Mouse (Mus musculus): ENCODE measurements around the gene Garnl3.

Gene Garnl3

DNA sequence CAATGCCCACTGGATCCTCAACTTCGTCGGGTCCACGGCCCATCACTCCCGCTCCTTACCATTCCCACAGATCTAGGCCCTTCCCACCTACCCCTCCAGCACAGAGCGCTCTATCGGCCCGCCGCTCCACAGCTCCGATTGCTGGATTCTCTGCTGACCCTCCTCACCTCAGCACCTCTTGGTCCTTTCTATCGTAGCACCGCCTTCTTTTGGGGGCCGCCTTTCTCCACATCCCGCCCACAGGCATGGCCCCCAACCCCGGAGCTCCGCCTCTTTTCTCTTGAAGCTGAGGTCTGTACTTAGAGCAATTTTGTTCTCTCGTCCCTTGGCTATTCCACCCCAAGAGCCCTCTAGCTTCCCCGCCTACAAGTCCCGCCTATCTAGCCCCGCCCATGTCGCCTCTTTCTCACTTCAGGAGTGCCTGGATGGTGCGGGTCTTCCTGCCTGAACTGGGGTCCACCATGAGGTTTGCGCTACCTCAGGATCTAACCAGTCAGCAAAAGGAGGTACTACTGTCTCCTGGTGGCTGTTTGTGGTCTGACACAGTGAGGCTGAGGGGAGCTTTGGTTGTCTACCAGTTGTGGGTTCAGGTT is at the start of gene Garnl3:
Gene Garnl3, minus strand, starts transcription at position 155 of the 593 bp plus-strand sequence.
- peak; percentile 39 for DNase-seq (ENCODE audit: low spot score)

DNA sequence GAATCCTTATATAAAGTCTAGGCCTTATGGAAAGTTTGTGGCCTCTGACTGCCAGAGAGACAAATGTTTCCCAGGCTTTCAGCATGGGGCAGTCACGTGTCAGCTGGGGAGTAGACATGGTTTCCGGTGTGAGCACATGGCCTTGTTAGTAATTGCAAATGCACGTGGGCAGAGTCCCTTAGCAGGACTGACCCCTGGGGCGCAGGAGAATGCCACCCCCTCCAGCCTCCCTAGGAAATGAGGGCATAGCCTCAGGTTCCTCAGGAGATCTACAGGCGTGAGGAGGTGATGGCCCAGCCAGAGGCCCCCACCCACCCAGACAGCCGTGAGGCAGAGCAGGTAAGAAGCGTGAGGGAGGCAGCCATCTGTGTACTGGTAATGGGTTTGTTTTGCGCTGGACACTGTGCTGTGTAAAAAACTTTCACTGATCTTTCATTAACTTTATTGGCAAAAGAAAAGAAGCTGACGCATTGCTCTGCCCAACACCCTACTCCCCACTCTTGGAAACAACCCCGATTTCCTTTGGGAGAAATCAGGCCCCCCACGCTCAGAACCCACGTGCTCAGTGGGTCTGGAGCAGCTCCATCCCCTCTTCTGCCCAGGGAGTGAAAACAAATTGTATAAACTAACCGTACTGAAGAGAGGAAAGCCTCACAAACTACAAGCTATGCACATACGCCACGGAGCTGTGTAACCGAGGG is 48.6 kb upstream of the Garnl3 start:
- no peak for DNase-seq (ENCODE audit: low spot score)

DNA sequence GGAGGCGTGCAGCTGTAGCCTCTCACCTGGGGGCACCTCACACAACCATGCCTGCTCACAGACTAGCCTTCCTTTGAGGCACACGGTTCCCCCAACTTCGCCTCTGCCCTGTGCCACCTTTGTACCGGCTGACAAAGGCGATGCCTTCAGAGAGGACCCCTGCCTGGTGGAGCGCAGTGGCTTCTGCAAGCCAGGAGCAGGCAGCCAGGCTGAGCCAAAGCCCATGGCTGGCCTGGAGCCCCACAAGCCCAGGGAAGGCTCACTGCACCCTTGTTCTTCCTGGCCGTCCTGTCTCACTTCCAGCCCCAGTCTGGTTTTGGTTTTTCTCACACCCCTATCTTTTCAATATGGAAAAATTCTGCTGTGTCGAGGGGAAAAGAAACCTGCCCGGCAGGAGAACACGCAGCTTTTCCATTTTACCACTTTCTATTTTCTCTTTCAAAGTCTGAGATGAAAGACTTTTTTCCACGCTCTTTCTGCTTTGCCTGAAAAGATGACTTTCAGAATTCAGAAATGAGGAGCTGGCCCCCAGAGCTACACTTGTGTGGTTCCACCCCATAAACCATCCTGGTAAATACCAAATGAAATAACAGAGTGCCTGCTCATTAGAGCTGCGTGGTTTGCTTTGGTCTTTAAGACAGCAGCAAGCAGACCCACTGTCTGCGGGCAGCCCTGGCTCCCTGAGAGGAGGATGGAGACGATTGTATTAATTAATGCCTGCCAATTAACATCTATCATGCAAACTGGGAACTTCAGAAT is 47.9 kb upstream of the Garnl3 start:
- no peak for DNase-seq (ENCODE audit: low spot score)

DNA sequence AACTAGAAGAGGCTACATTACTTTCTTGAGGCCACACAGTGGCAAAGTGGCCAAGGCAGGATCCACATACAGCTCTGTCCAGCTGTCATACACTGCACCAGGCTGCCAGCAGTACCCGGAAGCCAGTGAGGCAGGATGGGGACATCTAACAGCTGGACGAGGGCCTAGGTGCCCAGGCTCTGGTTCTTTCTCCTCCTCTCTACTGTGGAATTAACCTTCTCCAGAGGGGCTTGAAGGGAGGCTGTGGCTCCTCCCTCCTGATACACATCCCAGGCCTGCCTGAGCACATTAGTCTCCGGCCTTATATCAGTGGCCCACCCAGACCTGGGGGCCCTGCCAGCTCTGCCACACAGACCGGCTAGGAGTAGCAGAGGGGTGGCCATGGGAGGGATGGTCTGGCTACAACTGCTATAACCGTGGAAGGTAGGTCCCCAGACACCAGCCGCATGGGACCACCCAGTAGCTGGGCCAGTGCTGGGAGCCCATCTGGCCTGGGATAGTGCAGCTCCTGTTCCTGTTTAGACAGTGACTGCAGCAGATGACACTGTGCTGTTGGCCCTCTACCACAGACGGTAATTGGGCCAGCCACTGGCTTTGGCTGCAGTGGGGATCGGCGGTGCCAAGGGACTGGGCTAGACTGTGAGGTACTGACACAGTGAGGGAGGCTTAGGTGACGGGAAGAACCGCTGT is 46.9 kb upstream of the Garnl3 start:
- DNase-seq (ENCODE audit: low spot score): no peak

DNA sequence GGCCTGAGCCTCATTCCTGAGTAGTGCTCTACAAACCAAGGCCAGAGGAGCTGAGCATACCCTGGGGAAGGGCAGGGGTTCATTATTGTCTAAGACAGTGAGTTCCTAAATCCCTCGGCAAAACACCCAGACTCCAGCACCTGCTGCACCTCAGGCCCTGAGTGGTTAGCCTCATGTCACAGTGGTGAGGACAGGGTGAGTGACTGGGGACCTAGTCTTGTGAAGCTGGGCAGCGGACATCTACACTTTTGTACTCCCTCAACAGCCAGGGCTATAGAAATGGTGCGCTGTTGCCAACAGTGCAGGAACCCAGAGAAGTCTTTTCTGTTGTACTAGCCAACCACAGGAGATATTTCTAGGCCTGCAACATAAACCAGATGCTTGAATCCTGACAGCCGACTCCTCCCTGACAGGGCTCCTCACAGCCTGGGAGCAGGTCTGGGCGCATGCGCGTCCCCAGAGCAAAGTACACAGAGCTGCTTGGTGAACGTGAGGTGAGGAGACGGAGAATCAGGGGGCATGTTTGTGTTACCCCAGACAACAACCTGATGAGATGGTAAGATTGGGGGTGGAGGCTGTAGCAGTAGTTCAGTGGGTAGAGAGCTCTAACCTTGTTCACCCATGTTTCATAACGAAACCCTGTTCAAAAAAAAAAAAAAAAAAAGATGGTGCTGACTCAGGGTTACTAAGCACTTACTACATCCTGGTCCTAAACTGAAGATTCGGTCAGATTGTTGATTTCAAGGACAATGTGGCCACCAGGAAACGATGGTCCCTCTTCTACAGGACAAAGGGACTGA is 46.2 kb upstream of the Garnl3 start:
- DNase-seq (ENCODE audit: low spot score): peak; percentile 27

DNA sequence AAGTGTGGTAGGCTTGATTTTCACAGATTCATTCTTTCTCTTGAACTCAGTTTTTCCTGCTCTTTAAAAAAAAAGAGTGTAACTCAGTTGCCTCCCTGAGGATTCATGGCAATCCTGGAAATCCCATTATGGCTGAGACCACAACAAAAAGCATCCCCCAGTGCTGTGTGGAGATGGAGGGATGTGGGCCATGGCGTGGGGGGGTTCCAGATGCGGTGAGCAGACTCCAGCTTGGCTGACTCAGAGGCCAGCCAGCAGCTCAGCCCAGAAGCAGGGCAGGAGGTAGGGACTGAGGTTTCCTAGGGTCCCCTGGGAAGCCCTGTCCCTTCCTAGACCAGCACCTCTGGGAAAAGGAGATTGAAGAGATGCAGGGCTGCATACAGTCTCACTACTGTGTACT is 45.5 kb upstream of the Garnl3 start:
- DNase-seq (ENCODE audit: low spot score): no peak

DNA sequence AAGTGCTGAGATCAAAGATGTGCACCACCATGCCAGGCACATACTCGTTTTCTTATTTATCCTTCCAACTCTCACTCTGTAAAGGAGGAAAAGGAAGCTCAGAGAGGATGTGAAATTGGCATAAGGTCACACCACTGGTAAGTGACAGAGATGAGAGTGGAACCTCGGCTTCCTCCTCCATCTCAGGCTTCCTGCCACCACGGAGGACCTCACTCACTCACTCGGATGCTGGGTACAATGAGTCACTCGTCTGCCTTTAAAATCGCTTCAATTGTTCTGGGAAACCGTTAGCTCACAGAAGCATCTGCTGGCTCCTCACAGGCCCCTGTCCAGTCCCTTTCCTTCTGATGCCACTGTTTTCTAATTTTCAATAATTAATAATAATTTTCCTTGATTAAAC is 45.1 kb upstream of the Garnl3 start:
- no peak for DNase-seq (ENCODE audit: low spot score)

DNA sequence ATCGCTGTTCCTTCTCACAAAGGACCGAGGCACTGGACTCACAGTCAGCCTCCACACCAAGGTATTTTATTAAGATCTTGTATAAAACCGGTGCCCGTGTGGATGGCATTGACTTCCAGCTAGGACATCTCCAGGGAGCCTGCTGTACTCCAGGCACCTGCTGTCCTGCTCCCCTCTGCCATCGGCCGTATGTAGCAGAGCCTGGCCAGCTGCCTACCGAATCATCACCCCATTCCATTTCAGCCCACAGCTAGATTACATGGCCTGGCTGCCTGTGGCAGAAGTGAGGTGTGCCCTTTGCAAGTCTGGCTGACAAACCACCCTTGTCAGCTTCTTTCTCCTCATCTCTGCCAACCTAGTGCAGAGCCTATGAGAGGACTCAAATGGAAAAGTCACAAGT is 42.2 kb upstream of the Garnl3 start:
- no peak for DNase-seq (ENCODE audit: low spot score)

DNA sequence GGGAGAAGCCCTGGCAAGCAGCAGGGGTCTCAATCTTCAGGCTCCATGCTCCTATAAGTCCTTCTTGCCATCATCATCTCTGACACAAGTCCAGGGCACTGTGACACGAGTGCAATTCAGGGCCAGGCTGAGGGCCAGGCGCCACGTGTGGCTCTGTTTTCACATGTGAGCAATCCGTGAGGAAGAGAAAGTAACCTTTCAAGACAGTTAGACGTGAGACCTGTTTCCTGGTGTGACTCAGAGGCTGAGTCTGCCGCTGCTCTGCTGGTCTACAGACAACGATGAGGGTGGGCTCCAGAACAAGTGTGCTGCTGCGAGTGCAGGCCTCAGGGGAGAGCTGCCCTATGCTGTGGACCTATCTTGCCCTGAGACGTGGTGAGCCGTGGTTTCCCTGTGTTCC is 41.7 kb upstream of the Garnl3 start:
- no peak for DNase-seq (ENCODE audit: low spot score)

DNA sequence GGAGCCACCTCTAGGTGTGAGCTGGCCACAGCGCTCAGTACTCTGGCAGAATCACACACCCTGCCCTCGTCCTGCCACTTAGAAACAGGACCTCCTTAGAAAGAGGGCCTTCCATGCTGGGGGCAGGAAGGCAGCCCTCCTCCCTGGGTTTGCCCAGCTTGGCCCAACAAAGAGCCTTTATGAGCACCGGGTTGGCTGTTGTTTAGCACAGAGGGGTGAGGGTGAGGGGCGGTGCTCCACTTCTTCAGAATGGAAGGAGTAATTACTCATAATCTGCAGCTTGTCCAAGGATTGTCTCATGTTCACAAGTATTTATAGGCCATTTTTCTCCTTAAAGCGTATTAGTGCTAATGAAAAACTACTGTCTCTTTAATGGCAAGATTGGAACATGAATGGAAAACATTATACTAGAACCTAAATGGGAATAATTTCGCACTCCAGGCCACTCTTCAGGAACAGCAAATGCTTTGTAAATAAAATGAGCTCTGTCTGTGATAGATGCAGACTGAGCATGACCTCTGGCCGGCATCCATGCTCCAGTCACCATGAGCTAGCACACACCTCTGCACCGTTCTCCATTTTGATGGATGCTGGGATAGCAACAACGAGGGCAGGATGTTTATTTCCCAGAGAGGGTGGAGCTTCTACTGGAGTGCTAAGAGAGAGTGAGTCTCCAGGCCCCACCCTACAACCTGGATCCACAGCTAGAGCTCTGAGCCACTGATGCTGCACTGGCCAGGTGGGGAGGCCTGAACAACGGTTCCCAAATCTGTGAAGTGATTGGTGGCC is 39.5 kb upstream of the Garnl3 start:
- no peak for DNase-seq (ENCODE audit: low spot score)

DNA sequence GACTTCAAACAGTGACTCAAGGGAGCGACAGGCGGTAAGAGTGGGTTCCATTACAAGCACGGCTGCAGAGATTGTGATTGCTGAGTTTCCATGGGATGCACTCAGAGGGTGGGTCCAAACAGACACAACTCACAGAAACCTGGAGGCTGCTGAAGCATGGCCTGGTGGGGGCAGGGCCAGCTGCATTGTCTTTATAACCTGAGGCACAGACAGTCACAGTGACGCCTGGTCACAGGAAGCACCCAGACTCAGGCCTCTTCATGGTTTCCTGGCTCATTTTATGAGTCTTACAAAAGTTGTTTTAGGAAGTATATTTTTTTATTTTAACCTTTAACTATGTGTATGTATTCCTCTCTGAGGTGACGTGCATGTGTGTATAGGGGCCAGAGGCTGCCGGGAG is 38.0 kb upstream of the Garnl3 start:
- DNase-seq (ENCODE audit: low spot score): no peak

DNA sequence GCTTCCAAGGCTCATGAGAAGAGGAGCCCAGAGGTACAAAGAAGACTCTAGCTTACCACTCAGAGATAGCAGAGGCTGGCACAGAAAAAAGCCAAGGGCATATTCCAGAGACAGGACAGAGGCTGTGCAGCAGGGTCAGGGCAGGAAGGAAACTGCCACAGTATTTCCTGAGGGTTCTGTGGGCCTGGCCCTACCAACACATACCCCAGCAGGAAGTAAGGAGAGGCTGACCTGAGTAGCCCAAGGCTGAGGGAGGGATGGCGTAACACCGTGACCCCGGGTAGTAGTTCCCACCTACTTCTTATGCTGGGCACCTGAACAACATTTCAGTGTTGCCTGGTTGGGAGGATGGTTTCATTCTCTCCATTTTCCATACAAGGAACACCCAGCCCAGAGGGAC is 35.6 kb upstream of the Garnl3 start:
- no peak for DNase-seq (ENCODE audit: low spot score)

DNA sequence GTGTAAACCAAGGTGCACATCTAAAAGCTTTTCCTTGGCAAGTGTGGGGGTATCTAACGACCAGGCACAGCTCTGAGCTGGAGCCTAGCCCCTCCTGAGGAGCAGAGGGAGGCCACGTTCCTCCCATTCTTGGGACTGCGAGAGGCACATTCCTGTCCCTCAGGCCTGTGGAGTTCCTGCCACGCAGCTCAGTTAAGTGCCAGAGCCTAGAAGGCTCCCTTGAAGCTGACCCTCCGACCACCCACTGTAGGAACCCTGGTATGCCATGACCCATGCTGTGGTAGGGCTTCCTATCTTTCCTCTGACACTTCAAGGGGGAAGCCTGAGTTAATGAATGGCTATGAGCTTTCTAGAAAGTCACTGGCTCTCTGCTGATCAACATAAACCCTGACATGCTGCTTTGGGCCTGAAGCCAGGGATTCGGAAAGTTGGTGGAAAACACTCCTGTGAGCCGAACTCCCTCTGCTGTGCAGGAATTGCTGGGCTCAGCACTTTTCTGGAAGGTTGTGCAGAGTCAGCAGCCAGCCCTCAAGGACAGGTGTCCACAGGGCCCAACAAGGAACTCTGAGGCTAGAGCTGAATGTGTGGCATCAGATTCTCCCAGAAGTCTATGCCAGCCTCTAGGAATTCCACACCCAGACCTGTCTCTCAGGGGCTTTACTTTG is 34.4 kb upstream of the Garnl3 start:
- DNase-seq (ENCODE audit: low spot score): no peak

DNA sequence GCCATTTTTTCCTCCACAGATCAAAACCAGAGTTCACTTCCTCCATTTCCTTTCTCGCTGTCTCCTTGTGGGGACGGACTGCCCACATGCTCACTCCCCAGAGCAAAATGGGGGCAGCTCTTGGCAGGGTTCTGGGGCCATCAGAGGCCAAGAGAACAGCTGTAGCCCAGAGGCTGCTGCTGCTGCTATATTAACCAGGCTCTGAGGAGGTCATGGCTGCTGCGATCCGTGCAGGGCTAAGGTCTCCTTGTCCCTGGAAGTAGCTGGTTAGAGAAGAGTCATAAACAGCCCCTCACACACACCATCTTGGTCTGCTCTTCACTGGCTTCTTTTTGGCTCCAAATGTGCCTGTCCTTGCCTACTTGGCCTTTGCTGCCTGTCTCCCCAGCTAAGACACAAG is 33.8 kb upstream of the Garnl3 start:
- DNase-seq (ENCODE audit: low spot score): no peak

DNA sequence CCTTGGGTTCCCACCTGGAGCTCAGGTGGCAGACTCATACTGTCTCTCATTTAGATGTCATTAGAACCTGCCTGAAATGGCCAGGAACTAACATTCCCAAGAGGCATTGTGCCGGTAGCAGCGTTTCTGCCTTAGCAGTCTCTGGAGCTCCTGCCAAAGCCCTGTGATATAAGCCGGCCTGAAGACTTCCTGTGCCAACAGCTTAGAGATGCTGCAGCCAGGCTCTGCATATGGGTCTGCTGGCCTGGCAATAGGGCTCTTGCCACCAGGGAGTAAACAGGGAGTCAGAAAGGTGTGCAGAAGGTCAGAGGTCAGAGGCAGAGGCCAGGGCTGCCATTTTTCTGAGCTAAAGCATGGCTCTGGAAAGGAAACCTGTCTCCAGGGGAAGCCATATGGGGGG is 33.2 kb upstream of the Garnl3 start:
- no peak for DNase-seq (ENCODE audit: low spot score)

DNA sequence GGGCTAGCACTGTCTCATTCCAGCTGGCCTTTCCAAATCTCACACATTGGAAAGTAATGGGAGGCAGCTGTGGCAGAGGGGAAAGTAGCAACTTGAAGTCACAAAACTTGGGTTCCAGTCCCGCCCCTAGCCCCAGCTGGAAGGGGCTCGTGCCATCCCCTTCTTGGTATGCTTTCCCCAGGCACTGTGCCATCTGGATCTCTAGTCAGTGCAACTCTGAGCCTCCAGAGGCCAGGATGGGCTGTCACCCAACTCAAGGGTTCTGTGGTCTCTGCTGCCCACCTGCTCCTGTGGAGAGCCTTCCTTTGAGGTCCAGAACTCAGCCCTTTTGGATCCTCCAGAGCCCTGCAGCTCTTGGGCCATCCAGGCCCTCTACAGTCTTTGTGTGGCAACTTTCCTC is 30.7 kb upstream of the Garnl3 start:
- no peak for DNase-seq (ENCODE audit: low spot score)

DNA sequence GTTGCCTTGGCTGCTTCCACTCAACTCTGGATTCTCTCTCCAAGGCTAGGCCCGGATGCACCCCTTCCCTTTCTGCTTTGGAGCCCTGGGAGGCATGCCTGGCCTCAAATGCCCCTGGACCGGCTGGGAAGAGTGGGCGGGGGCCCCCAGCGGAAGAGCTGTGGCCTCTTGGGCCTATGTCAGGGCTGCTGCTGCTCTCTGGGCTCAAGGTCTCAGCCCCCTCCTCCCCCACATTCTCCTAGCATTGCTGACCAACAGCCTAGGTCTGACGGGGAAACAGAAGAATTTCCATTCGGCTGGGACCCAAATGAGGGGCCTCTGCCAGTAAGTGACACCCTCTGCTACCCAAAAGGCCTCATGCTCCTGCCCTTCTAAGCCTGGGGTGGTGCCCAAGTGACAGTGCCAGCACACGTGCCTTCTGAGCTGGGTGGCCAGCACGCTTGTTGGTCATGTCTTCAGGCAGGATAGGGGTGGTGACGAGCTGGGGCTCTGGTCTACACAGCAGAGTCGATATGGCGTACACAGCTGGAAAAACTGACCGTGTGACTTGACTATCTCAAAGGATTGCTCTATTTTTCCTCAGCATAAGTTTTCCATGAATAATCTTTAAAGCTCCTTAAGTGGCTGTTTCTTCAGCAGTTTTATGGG is 29.0 kb upstream of the Garnl3 start:
- DNase-seq (ENCODE audit: low spot score): no peak

DNA sequence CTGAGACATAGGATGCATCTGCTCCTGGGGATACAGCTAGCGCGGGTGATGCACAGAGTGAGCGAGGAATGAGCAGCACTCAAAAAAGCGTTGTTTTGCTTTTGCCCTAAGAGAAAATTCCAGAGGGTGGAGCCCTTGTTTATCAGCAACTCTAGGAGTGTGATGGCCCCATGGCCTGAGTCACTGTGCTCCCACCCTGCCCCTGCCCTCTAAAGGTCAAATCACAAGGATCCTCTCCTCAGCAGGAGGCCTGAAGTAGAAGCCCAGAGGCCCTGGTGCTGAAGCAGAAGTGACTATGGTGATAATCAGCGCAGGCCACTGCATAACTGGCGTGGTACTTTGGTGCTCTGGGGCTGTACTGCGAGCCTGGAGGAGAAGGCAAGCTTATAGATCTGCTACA is 28.1 kb upstream of the Garnl3 start:
- no peak for DNase-seq (ENCODE audit: low spot score)

DNA sequence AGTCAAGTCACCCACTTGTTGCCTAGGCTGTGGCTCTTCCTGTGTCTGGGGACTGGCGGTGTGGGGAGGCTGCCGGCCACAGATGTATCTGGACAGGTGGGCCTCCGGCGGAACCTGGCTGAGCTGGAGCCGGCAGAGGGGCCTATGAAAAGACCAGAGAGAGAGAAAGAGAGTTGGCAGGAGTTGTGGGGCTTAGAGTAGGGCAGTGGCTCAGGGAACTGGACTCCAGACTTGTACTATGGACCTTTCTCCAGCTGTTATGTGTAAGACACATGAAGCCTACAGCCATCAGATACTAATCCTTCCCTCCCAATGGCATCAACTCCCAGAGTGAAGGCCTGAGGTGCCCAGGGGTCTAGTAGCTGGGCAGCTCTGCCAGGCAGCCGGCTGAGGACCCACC is 27.4 kb upstream of the Garnl3 start:
- no peak for DNase-seq (ENCODE audit: low spot score)

DNA sequence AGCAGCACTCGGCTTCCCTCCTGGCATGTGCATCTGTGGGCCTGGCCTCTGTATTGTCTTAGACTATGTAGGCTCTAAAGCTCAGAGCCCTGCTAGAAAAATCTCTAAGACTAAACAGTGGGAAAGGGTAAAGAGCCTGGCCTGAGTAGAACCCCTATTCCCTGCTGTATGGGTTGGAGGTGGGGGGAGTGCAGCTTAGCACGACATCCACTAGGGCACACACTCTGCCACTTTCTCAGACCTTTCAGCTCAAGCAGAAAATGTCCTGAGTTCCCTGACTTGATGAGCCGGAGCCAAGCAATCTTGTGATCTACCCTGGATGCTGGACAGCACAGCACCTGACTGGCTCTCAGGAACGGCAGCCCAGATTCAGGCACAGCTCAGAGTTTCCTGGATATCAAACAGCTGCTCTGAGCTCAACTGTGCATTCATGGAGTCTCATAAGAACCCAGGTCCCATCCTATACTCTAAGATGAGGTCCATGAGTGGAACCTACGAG is 24.9 kb upstream of the Garnl3 start:
- no peak for DNase-seq (ENCODE audit: low spot score)

All from urinary bladder, postnatal 25 days (tissue).